Mouse (Mus musculus): Measurements from ENCODE around the gene Arvcf. TPM values are rescaled to one million over a fixed set of nuclear protein-coding genes. Genes with fewer than 3 reads are reported as not detected.

The Arvcf gene
- polyA plus RNA-seq, 1 experiment from 2014 or later, result 32.5 TPM

- peaks cover 1% of the 10 kb centered on the region; the same call in 1 of the 2 replicates for H3K27me3 ChIP-seq (replicated peaks)
- peaks cover 44% of the 10 kb centered on the region for H3K36me3 ChIP-seq
- no peak overlapping the region for H3K9ac ChIP-seq
- H3K4me3 ChIP-seq, result no peak overlapping the region
- no peak overlapping the region for H3K27ac ChIP-seq (ENCODE audit: poor library complexity, severe bottlenecking)
- H3K9me3 ChIP-seq (replicated peaks), result peaks cover 5% of the 10 kb centered on the region; the same call in 1 of the 2 replicates
- no peak for ATAC-seq (ENCODE audit: insufficient number of reproducible peaks, low FRiP score)
- H3K4me2 ChIP-seq, result no peak overlapping the region
- 77% methylated on average over 6 of the region's 6 CpGs for WGBS
- H3K4me1 ChIP-seq (replicated peaks), result no peaks in the 10 kb centered on the region
These were observed 88.1 kb downstream of the Arvcf start for GRCm38 (mm10) chr16:18436128-18436527.

GRCm38 (mm10) chr16:18443385-18443841 lies 95.4 kb downstream of the Arvcf start:
- H3K36me3 ChIP-seq, result peaks cover 25% of the 10 kb centered on the region
- 11% methylated on average over 8 of the region's 8 CpGs for WGBS
- no peaks in the 10 kb centered on the region for H3K9me3 ChIP-seq (replicated peaks)
- no peak overlapping the region for H3K9ac ChIP-seq
- no peak overlapping the region for H3K4me2 ChIP-seq
- ATAC-seq (ENCODE audit: insufficient number of reproducible peaks, low FRiP score), result peak; percentile 71
- no peak overlapping the region for H3K27ac ChIP-seq (ENCODE audit: poor library complexity, severe bottlenecking)
- H3K4me1 ChIP-seq (replicated peaks), result peaks cover 5% of the 10 kb centered on the region; the same call in 1 of the 2 replicates
- peaks cover 6% of the 10 kb centered on the region; the same call in 1 of the 2 replicates for H3K27me3 ChIP-seq (replicated peaks)
- H3K4me3 ChIP-seq, result no peak overlapping the region

GRCm38 (mm10) chr16:18447243-18447642 lies 99.3 kb downstream of the Arvcf start:
- Histone ChIP-seq H3K4me1 (replicated peaks) (peaks cover 10% of the 10 kb centered on the region), H3K4me2 (no peak overlapping the region), H3K36me3 (0 out of 2 replicates have a peak, but pooled peaks cover 10% of the 10 kb centered on the region), H3K4me3 (no peak overlapping the region), H3K9me3 (replicated peaks) (no peaks in the 10 kb centered on the region), H3K9ac (no peak overlapping the region), H3K27me3 (replicated peaks) (no peaks in the 10 kb centered on the region), H3K27ac (ENCODE audit: poor library complexity, severe bottlenecking) (no peak overlapping the region)
- no peak for ATAC-seq (ENCODE audit: insufficient number of reproducible peaks, low FRiP score)

GRCm38 (mm10) chr16:18448104-18448503 lies 100.1 kb downstream of the Arvcf start:
- no peak overlapping the region for H3K9ac ChIP-seq
- no peaks in the 10 kb centered on the region for H3K9me3 ChIP-seq (replicated peaks)
- H3K27ac ChIP-seq (ENCODE audit: poor library complexity, severe bottlenecking), result no peak overlapping the region
- no peak overlapping the region for H3K4me2 ChIP-seq
- 0 out of 2 replicates have a peak, but pooled peaks cover 10% of the 10 kb centered on the region for H3K36me3 ChIP-seq
- no peak overlapping the region for H3K4me3 ChIP-seq
- H3K4me1 ChIP-seq (replicated peaks), result peaks cover 8% of the 10 kb centered on the region
- no peak for ATAC-seq (ENCODE audit: insufficient number of reproducible peaks, low FRiP score)
- WGBS, result 59% methylated on average over 6 of the region's 6 CpGs
- H3K27me3 ChIP-seq (replicated peaks), result no peaks in the 10 kb centered on the region

GRCm38 (mm10) chr16:18449005-18449404 lies 101.0 kb downstream of the Arvcf start:
- Histone ChIP-seq H3K4me1 (replicated peaks) (peaks cover 5% of the 10 kb centered on the region), H3K36me3 (0 out of 2 replicates have a peak, but pooled peaks cover 10% of the 10 kb centered on the region), H3K27me3 (replicated peaks) (no peaks in the 10 kb centered on the region), H3K9ac (no peak overlapping the region), H3K9me3 (replicated peaks) (no peaks in the 10 kb centered on the region), H3K27ac (ENCODE audit: poor library complexity, severe bottlenecking) (no peak overlapping the region), H3K4me3 (no peak overlapping the region), H3K4me2 (no peak overlapping the region)
- ATAC-seq (ENCODE audit: insufficient number of reproducible peaks, low FRiP score), result peak; percentile 19; the same call in 1 of the 2 replicates
- WGBS, result 85% methylated on average over 4 of the region's 4 CpGs

- H3K4me2 ChIP-seq, result no peak overlapping the region
- no peak overlapping the region for H3K4me3 ChIP-seq
- 0 out of 2 replicates have a peak, but pooled peaks cover 5% of the 10 kb centered on the region for H3K27me3 ChIP-seq (replicated peaks)
- no peak overlapping the region for H3K9ac ChIP-seq
- H3K9me3 ChIP-seq (replicated peaks), result no peaks in the 10 kb centered on the region
- H3K36me3 ChIP-seq, result peaks cover 7% of the 10 kb centered on the region; the same call in 1 of the 2 replicates
- peaks cover 5% of the 10 kb centered on the region for H3K4me1 ChIP-seq (replicated peaks)
- H3K27ac ChIP-seq (ENCODE audit: poor library complexity, severe bottlenecking), result no peak overlapping the region
- no peak for ATAC-seq (ENCODE audit: insufficient number of reproducible peaks, low FRiP score)
- 61% methylated on average over 9 of the region's 9 CpGs for WGBS
These were observed 103.7 kb downstream of the Arvcf start for GRCm38 (mm10) chr16:18451486-18452181.

- Histone ChIP-seq H3K4me1 (replicated peaks) (peaks cover 5% of the 10 kb centered on the region), H3K9me3 (replicated peaks) (no peaks in the 10 kb centered on the region), H3K9ac (no peak overlapping the region), H3K27me3 (replicated peaks) (0 out of 2 replicates have a peak, but pooled peaks cover 5% of the 10 kb centered on the region), H3K36me3 (peaks cover 13% of the 10 kb centered on the region; the same call in 1 of the 2 replicates), H3K27ac (ENCODE audit: poor library complexity, severe bottlenecking) (no peak overlapping the region), H3K4me2 (no peak overlapping the region), H3K4me3 (no peak overlapping the region)
- 81% methylated on average over 8 of the region's 8 CpGs for WGBS
- no peak for ATAC-seq (ENCODE audit: insufficient number of reproducible peaks, low FRiP score)
These were observed 104.4 kb downstream of the Arvcf start for GRCm38 (mm10) chr16:18452361-18452862.

- Histone ChIP-seq H3K9ac (no peak overlapping the region), H3K4me2 (no peak overlapping the region), H3K36me3 (peaks cover 13% of the 10 kb centered on the region; the same call in 1 of the 2 replicates), H3K4me3 (no peak overlapping the region), H3K27me3 (replicated peaks) (0 out of 2 replicates have a peak, but pooled peaks cover 13% of the 10 kb centered on the region), H3K4me1 (replicated peaks) (peaks cover 6% of the 10 kb centered on the region), H3K9me3 (replicated peaks) (no peaks in the 10 kb centered on the region), H3K27ac (ENCODE audit: poor library complexity, severe bottlenecking) (no peak overlapping the region)
- 45% methylated on average over 5 of the region's 5 CpGs for WGBS
- ATAC-seq (ENCODE audit: insufficient number of reproducible peaks, low FRiP score), result no peak
These were observed 105.9 kb downstream of the Arvcf start for GRCm38 (mm10) chr16:18453846-18454245.

GRCm38 (mm10) chr16:18455407-18455806 lies 107.4 kb downstream of the Arvcf start:
- Histone ChIP-seq H3K9me3 (replicated peaks) (no peaks in the 10 kb centered on the region), H3K27ac (ENCODE audit: poor library complexity, severe bottlenecking) (no peak overlapping the region), H3K9ac (no peak overlapping the region), H3K4me1 (replicated peaks) (peaks cover 21% of the 10 kb centered on the region), H3K27me3 (replicated peaks) (0 out of 2 replicates have a peak, but pooled peaks cover 13% of the 10 kb centered on the region), H3K4me3 (no peak overlapping the region), H3K4me2 (no peak overlapping the region), H3K36me3 (peaks cover 13% of the 10 kb centered on the region; the same call in 1 of the 2 replicates)
- 85% methylated on average over 6 of the region's 6 CpGs for WGBS
- ATAC-seq (ENCODE audit: insufficient number of reproducible peaks, low FRiP score), result no peak

Measured in heart, embryonic 12.5 days (tissue).